Mouse (Mus musculus) heart, embryonic 11.5 days (tissue): ENCODE measurements around the gene Pigl. TPM values are rescaled to one million over a fixed set of nuclear protein-coding genes. Genes with fewer than 3 reads are reported as not detected.

ENCODE experiments used
- ATAC-seq: fragments of 200-750 bp; cut with Nextera tagmentation; replicated peaks from 2 replicates; pipeline ENCODE4 v1.8.0; 2017; ENCODE audit warnings: moderate library complexity; ENCODE audit not compliant: insufficient number of reproducible peaks, low FRiP score, low TSS enrichment
- H3K27ac ChIP-seq: fragments of 300-500 bp; sonication (generic); 2 replicates; pipeline ENCODE4 v1.5.1; 2014; ENCODE audit warnings: mild to moderate bottlenecking, low read depth, low read length
- H3K27me3 ChIP-seq: fragments of 300-500 bp; sonication (generic); 2 replicates; pipeline ENCODE4 v1.6.1; 2014; ENCODE audit warnings: mild to moderate bottlenecking, low read length, mixed read lengths; ENCODE audit not compliant: control insufficient read depth, insufficient read depth
- H3K36me3 ChIP-seq: fragments of 300-500 bp; sonication (generic); 2 replicates; pipeline ENCODE4 v1.6.1; 2014; ENCODE audit warnings: mild to moderate bottlenecking, low read length, moderate library complexity, mixed read lengths; ENCODE audit not compliant: control insufficient read depth, insufficient read depth
- H3K4me1 ChIP-seq: fragments of 300-500 bp; sonication (generic); 2 replicates; pipeline ENCODE4 v1.6.1; 2014; ENCODE audit warnings: low read length; ENCODE audit not compliant: control insufficient read depth, insufficient read depth
- H3K4me2 ChIP-seq: fragments of 300-500 bp; sonication (generic); 2 replicates; pipeline ENCODE4 v1.6.1; 2014; ENCODE audit warnings: mild to moderate bottlenecking, moderate library complexity
- H3K4me3 ChIP-seq: fragments of 300-500 bp; sonication (generic); 2 replicates; pipeline ENCODE4 v1.5.1; 2014; ENCODE audit warnings: low read depth, low read length
- H3K9ac ChIP-seq: fragments of 300-500 bp; sonication (generic); 2 replicates; pipeline ENCODE4 v1.6.1; 2014; ENCODE audit warnings: mild to moderate bottlenecking, low read depth, low read length, moderate library complexity
- H3K9me3 ChIP-seq: fragments of 300-500 bp; sonication (generic); replicated peaks from 2 replicates; pipeline ENCODE4 v1.6.1; 2016; ENCODE audit warnings: low read length; ENCODE audit not compliant: control insufficient read depth
- WGBS: fragments of 180-500 bp; shearing (Covaris S2); extraction: QIAGEN DNeasy Blood & Tissue Kit; methylation state at CpG from one replicate; pipeline ENCODE4 v1.1.7; 2014; ENCODE audit not compliant: insufficient replicate concordance; 5-methylcytosine and 5-hydroxymethylcytosine counted together
- polyA plus RNA-seq: library from polyadenylated mRNA; unstranded; fragments of >200 nt; fragmentation: Nextera tagmentation; extraction: Ambion mirVana; gene quantifications from 2 replicates; pipeline ENCODE4 v1.2.1, GENCODE M21; 2014

The Pigl gene
- polyA plus RNA-seq, 1 experiment from 2014 or later = 14.0 TPM

DNA sequence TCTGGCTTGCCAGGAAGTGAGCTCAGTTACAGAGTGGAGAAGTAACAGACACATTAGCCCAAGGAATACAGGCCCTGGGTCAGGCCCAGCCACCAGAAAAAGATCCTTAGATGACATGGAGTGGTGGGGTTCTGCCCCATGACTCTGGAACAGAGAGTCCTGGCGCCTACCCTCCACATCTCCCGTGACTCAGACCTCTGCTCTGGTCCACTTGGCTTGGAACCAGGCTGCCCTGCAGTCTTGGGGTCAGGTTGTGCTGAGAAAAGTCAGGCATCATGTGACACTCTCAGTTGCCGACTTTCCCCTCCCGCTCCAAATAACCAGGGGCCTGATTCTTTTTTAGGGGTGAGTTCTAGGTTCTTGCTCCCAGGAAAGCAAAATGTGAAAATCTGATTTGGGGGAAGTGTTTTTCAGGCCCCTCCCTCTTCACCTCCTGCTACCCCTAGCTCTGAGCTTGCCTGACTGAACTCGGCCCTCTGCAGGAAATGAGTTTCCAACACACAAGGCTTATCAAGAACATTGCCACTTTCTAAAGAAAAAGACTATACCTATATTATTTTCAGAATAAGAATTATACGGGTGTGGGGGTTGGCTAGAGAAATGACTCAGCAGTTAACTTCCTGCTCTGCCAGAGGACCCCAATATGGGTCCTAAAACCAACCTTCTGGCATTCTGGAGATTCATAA, 100.8 kb downstream of the Pigl start:
- H3K27ac ChIP-seq = no peak overlapping the region
- no peak overlapping the region for H3K4me2 ChIP-seq
- no peak for ATAC-seq
- peaks cover 12% of the 10 kb centered on the region for H3K4me1 ChIP-seq
- H3K9me3 ChIP-seq = no peaks in the 10 kb centered on the region
- no peaks in the 10 kb centered on the region for H3K36me3 ChIP-seq
- WGBS = 37% methylated on average over 6 of the region's 6 CpGs
- no peak overlapping the region for H3K4me3 ChIP-seq
- no peaks in the 10 kb centered on the region for H3K27me3 ChIP-seq
- H3K9ac ChIP-seq = no peak overlapping the region

GRCm38 (mm10) chr11:62560463-62561016, 102.3 kb downstream of the Pigl start:
- peak overlapping the region; percentile 41 for H3K4me3 ChIP-seq
- ATAC-seq = no peak
- no peaks in the 10 kb centered on the region for H3K27me3 ChIP-seq
- H3K9ac ChIP-seq = peak overlapping the region; percentile 46; the same call in 1 of the 2 replicates
- H3K9me3 ChIP-seq = no peaks in the 10 kb centered on the region
- H3K4me2 ChIP-seq = peak overlapping the region; percentile 79
- no peak overlapping the region for H3K27ac ChIP-seq
- no peaks in the 10 kb centered on the region for H3K36me3 ChIP-seq
- peaks cover 5% of the 10 kb centered on the region; the same call in 1 of the 2 replicates for H3K4me1 ChIP-seq
- 26% methylated on average over 43 of the region's 43 CpGs for WGBS

DNA sequence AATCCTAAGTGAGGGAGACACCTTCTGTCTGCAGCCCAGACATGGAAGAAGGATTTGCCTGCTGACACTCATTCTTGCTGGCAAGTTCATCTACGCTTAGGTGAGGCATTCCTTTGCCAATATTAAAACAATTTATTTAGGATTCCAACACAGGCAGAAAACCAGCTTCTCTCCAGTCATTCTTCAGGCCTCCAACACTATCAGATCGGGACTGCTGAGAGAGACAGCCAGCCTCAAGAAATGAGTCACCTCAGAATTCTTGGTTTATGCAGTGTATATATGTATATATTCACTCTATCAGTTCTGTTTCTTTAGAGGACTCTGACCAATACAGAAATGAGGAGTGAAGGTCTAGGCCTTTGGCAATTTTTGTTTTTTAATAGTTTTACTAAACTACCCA, 105.3 kb downstream of the Pigl start:
- Histone ChIP-seq H3K9me3 (no peaks in the 10 kb centered on the region), H3K4me3 (no peak overlapping the region), H3K27ac (no peak overlapping the region), H3K9ac (no peak overlapping the region), H3K4me2 (no peak overlapping the region), H3K36me3 (no peaks in the 10 kb centered on the region), H3K27me3 (no peaks in the 10 kb centered on the region), H3K4me1 (peaks cover 5% of the 10 kb centered on the region; the same call in 1 of the 2 replicates)
- WGBS = 78% methylated on average over 2 of the region's 2 CpGs
- no peak for ATAC-seq

Other genes starting within 250 kb of the Pigl start
- gene Adora2b, start 209.5 kb upstream of the Pigl start, polyA plus RNA-seq = 0.58 and 0.87 TPM in 2 replicates
- 17.4 and 19.3 TPM in 2 replicates for gene Zswim7, start 177.1 kb upstream of the Pigl start, polyA plus RNA-seq
- 13.8 and 15.3 TPM in 2 replicates for gene Ttc19, start 177.0 kb upstream of the Pigl start, polyA plus RNA-seq
- gene Ncor1, start 81 bp downstream of the Pigl start, polyA plus RNA-seq = 128 and 149 TPM in 2 replicates
- gene Cenpv, start 80.8 kb downstream of the Pigl start, polyA plus RNA-seq = 13.6 and 15.1 TPM in 2 replicates
- gene Ubb, start 92.7 kb downstream of the Pigl start, polyA plus RNA-seq = 2,677 and 2,901 TPM in 2 replicates
- 4.1 and 4.4 TPM in 2 replicates for gene Trpv2, start 116.0 kb downstream of the Pigl start, polyA plus RNA-seq
- 14.3 and 16.2 TPM in 2 replicates for gene Lrrc75a, start 190.1 kb downstream of the Pigl start, polyA plus RNA-seq
- 45.0 and 47.6 TPM in 2 replicates for gene Mmgt2, start 190.2 kb downstream of the Pigl start, polyA plus RNA-seq